In the genomic region with DNA sequence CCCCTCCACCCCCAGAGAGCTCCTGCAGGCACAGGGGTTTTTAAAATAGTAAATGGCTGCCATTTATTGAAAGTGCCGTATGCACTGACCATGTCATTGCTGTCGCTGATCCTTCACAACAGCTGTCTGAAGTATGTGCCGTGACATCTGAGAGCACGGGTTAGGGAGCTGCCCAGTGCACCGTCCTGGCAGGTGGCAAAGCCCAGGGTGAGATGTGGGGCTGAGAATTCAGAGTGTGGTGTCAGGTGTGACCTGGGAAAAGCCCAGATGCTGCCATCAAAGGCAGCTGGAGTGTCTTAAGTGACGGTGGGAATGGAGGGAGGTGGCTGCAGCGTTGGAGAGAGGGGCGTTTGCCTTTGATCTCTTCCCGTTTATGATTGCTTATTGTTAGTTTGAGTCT, we compare ENCODE assay signal across 14 mouse cellular contexts.
A peak's percentile ranks its signal among the peaks of the same experiment; 100 is the strongest.
DNase-seq lines count a peak whose midpoint lies in the region; ATAC-seq and TF ChIP-seq lines count a peak whose summit lies in the region.
"Had no signal": no experiment of that assay in that cellular context is flagged by ENCODE, and none has a peak within 500 bp of the region (broad histone marks: within the 10 kb centered on the region; RNA-seq: fewer than 3 reads in every experiment).

No protein-coding gene starts in this region.

- H3K4me2 ChIP-seq in neural tube, embryonic 12.5 days (replicated peaks), result no peak overlapping the region
- H3K4me2 ChIP-seq in hindbrain, embryonic 15.5 days, result no peak overlapping the region
- no peak overlapping the region for H3K4me2 ChIP-seq in myocyte (ENCODE audit: low read depth)
- H3K4me2 ChIP-seq: liver, embryonic 13.5 days had no signal

- no peak overlapping the region for H3K4me3 ChIP-seq in neural tube, embryonic 12.5 days
- H3K4me3 ChIP-seq in hindbrain, embryonic 15.5 days, result no peak overlapping the region
- no peak overlapping the region for H3K4me3 ChIP-seq in myocyte
- H3K4me3 ChIP-seq in cerebellum, adult 2 months (replicated peaks; ENCODE audit: insufficient read depth, low read depth, low read length), result no peak overlapping the region
- H3K4me3 ChIP-seq: erythroblast, embryonic 14.5 days; left cerebral cortex, adult 2 months; liver, embryonic 13.5 days had no signal

- WGBS in neural tube, embryonic 12.5 days, result 17% methylated on average over 9 of the region's 9 CpGs
- 25% methylated on average over 9 of the region's 9 CpGs for WGBS in hindbrain, embryonic 15.5 days
- WGBS in cerebellum, adult 2 months, result 73% methylated on average over 9 of the region's 9 CpGs

- no peak for ATAC-seq in neural tube, embryonic 12.5 days (ENCODE audit: low FRiP score, low read depth)
- no peak for ATAC-seq in hindbrain, embryonic 15.5 days (ENCODE audit: low FRiP score, low read depth)

- TF ChIP-seq POLR2A in myocyte (IDR thresholded peaks at IDR 0.05; ENCODE audit: insufficient read length, low read depth), result peak; percentile 13
- TF ChIP-seq POLR2A in cerebellum, adult 2 months (IDR thresholded peaks at IDR 0.05; ENCODE audit: borderline replicate concordance, insufficient read depth, low read length), result no peak

- H3K27ac ChIP-seq in neural tube, embryonic 12.5 days, result no peak overlapping the region
- H3K27ac ChIP-seq in hindbrain, embryonic 15.5 days (replicated peaks), result peak overlapping the region; percentile 37; the same call in 1 of the 2 replicates
- no peak overlapping the region for H3K27ac ChIP-seq in cerebellum, adult 2 months (ENCODE audit: insufficient read depth, low read length)
- H3K27ac ChIP-seq: left cerebral cortex, adult 2 months; liver, embryonic 13.5 days had no signal

- TF ChIP-seq CTCF in cerebellum, adult 2 months (IDR thresholded peaks at IDR 0.05; ENCODE audit: borderline replicate concordance, insufficient read depth, low read depth, low read length), result no peak

- H3K4me1 ChIP-seq in neural tube, embryonic 12.5 days, result peaks cover 37% of the 10 kb centered on the region
- H3K4me1 ChIP-seq in hindbrain, embryonic 15.5 days (replicated peaks), result peaks cover 55% of the 10 kb centered on the region
- H3K4me1 ChIP-seq in cerebellum, adult 2 months (ENCODE audit: control insufficient read depth, insufficient read depth, low read length), result peaks cover 37% of the 10 kb centered on the region

- H3K9me3 ChIP-seq in neural tube, embryonic 12.5 days, result no peaks in the 10 kb centered on the region
- no peaks in the 10 kb centered on the region for H3K9me3 ChIP-seq in hindbrain, embryonic 15.5 days
- H3K9me3 ChIP-seq: liver, embryonic 13.5 days had no signal

- no peak for DNase-seq in neural tube, embryonic 10.5 days (ENCODE audit: extremely low spot score, low spot score)
- DNase-seq in gastrocnemius, postnatal 10 days, result peak; percentile 23
- DNase-seq in heart, adult 18-20 months, result no peak
- DNase-seq in lung, adult 18-20 months, result no peak
- no peak for DNase-seq in cerebellum, adult 2 months
- DNase-seq: adrenal gland, postnatal 25 days; kidney, postnatal 14 days; liver, embryonic 13.5 days; right cerebral cortex, postnatal 14 days had no signal

- no peak overlapping the region for H3ac ChIP-seq in myocyte (ENCODE audit: control insufficient read depth, insufficient read length)

- peaks cover 33% of the 10 kb centered on the region for H3K36me3 ChIP-seq in neural tube, embryonic 12.5 days
- H3K36me3 ChIP-seq in hindbrain, embryonic 15.5 days, result peaks cover 7% of the 10 kb centered on the region; the same call in 1 of the 2 replicates
- peaks cover 23% of the 10 kb centered on the region for H3K36me3 ChIP-seq in myocyte (ENCODE audit: control insufficient read depth, insufficient read depth)

- H3K27me3 ChIP-seq in neural tube, embryonic 12.5 days (replicated peaks), result no peaks in the 10 kb centered on the region
- no peaks in the 10 kb centered on the region for H3K27me3 ChIP-seq in hindbrain, embryonic 15.5 days
- H3K27me3 ChIP-seq in myocyte (ENCODE audit: control insufficient read depth, insufficient read depth, insufficient read length), result no peaks in the 10 kb centered on the region
- H3K27me3 ChIP-seq in cerebellum, adult 2 months (ENCODE audit: control insufficient read depth, insufficient read depth, low read length), result no peaks in the 10 kb centered on the region
- H3K27me3 ChIP-seq: liver, embryonic 13.5 days had no signal

- no peaks in the 10 kb centered on the region for H3K79me2 ChIP-seq in myocyte (ENCODE audit: control insufficient read depth, insufficient read depth)

- 0 out of 2 replicates have a peak overlapping the region, but pooled peaks have one; percentile 1 for H3K9ac ChIP-seq in neural tube, embryonic 12.5 days
- no peak overlapping the region for H3K9ac ChIP-seq in hindbrain, embryonic 15.5 days
- H3K9ac ChIP-seq: liver, embryonic 13.5 days had no signal

TF ChIP-seq in myocyte, 11 proteins besides CTCF, POLR2A, EP300 and RAD21:
- peak; percentile 48 to 92 (median 82) for TF ChIP-seq MYOG (IDR thresholded peaks at IDR 0.05; ENCODE audit: control insufficient read depth in 1 of 3, insufficient read depth in 1 of 3, insufficient read length in 2 of 3, low read depth in 2 of 3)
- TF ChIP-seq MAX (IDR thresholded peaks at IDR 0.05; ENCODE audit: low read depth), result no peak
- peak; percentile 39 for TF ChIP-seq TCF12 (IDR thresholded peaks at IDR 0.05; ENCODE audit: insufficient read depth, poor library complexity, severe bottlenecking)
- peak; percentile 39 for TF ChIP-seq POLR2AphosphoS2 (IDR thresholded peaks at IDR 0.05; ENCODE audit: insufficient read length, low read depth)
- TF ChIP-seq TCF3 (IDR thresholded peaks at IDR 0.05; ENCODE audit: insufficient read length, low read depth), result peak; percentile 67
- peak; percentile 25 to 97 (median 94) for TF ChIP-seq MYOD1 (IDR thresholded peaks at IDR 0.05; ENCODE audit: control insufficient read depth in 1 of 3, insufficient read length in 2 of 3, low read depth in 2 of 3)
- no peak for TF ChIP-seq USF1 (IDR thresholded peaks at IDR 0.05; ENCODE audit: low read depth)
- no peak for TF ChIP-seq REST (IDR thresholded peaks at IDR 0.05; ENCODE audit: insufficient read depth, insufficient read length)
